8 mouse cellular contexts compared by ENCODE assay signal in the genomic region with DNA sequence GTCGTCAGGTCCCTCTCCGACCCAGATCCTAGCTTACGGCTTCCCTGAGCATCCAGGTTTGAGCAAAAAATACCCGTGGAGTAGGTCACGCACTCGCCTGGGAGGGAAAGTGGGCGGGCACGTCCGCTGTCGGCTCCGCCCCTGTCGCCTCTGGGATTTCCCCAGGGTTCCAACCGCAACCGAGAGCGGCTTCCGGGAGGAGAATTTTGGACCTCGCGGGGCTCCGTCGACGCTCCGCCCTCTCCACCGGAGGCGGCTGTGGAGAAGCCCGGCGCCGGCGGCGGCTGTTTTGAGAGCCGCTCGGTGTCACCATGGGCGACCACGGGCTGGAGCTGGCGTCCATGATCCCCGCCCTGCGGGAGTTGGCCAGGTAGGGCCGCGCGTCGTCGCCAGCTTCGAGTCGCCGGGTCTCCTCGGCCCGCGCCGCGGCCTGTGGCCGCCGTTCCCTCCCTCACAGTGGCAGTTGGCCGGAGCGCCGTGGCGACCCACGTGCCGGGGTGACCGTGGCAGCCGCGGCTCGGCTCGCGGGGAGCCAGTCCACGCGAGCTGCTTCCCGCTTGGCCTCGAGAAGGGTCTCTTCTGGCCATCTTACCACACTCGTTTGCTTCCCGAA. TPM values are rescaled to one million over a fixed set of nuclear protein-coding genes. Genes with fewer than 3 reads are reported as not detected.
A peak's percentile ranks its signal among the peaks of the same experiment; 100 is the strongest.
DNase-seq lines count a peak whose midpoint lies in the region; ATAC-seq and TF ChIP-seq lines count a peak whose summit lies in the region.

Atr (plus strand) TSS at position 184 of the 613 bp plus-strand sequence.

- WGBS in forebrain, postnatal 0 days: under 1% methylated on average over 69 of the region's 69 CpGs
- WGBS in lung, embryonic 15.5 days: under 1% methylated on average over 69 of the region's 69 CpGs

- H3K4me3 ChIP-seq in G1E (ENCODE audit: low read depth, low read length): peak within 1 kb of the TSS; percentile 97
- H3K4me3 ChIP-seq in forebrain, postnatal 0 days (ENCODE audit: low read depth, low read length): peak within 1 kb of the TSS; percentile 79
- H3K4me3 ChIP-seq in lung, embryonic 15.5 days: peak within 1 kb of the TSS; percentile 85

- H3K4me2 ChIP-seq in forebrain, postnatal 0 days (ENCODE audit: low read depth): peak within 1 kb of the TSS; percentile 75
- H3K4me2 ChIP-seq in lung, embryonic 15.5 days: peak within 1 kb of the TSS; percentile 69

- peaks cover 13% of the 10 kb centered on the region for H3K4me1 ChIP-seq in G1E (ENCODE audit: insufficient read depth, low read depth, low read length)
- peaks cover 6% of the 10 kb centered on the region; the same call in 1 of the 2 replicates for H3K4me1 ChIP-seq in forebrain, postnatal 0 days (ENCODE audit: insufficient read depth)
- 0 out of 2 replicates have a peak, but pooled peaks cover 5% of the 10 kb centered on the region for H3K4me1 ChIP-seq in lung, embryonic 15.5 days

- peak within 1 kb of the TSS; percentile 71 for H3K9ac ChIP-seq in forebrain, postnatal 0 days
- peak within 1 kb of the TSS; percentile 72 for H3K9ac ChIP-seq in lung, embryonic 15.5 days

- ATAC-seq in G1E (ENCODE audit: extremely low read depth, insufficient number of reproducible peaks, low FRiP score, poor library complexity, severe bottlenecking): peak; percentile 83
- ATAC-seq in forebrain, postnatal 0 days: peak; percentile 94
- ATAC-seq in lung, embryonic 15.5 days (ENCODE audit: borderline replicate concordance, extremely low read depth, low FRiP score, low TSS enrichment): peak; percentile 92

- H3K27me3 ChIP-seq in G1E (ENCODE audit: insufficient read depth, low read length): no peaks in the 10 kb centered on the region
- H3K27me3 ChIP-seq in forebrain, postnatal 0 days (ENCODE audit: insufficient read depth, low read length): no peaks in the 10 kb centered on the region
- no peaks in the 10 kb centered on the region for H3K27me3 ChIP-seq in lung, embryonic 15.5 days

- peaks cover 10% of the 10 kb centered on the region for H3K36me3 ChIP-seq in G1E (replicated peaks)
- no peaks in the 10 kb centered on the region for H3K36me3 ChIP-seq in forebrain, postnatal 0 days (ENCODE audit: insufficient read depth)
- H3K36me3 ChIP-seq in lung, embryonic 15.5 days: no peaks in the 10 kb centered on the region

- DNase-seq in G1E (ENCODE audit: low spot score): peak; percentile 91
- DNase-seq in cerebellum, adult 18-20 months: peak; percentile 94 to 95
- peak; percentile 95 for DNase-seq in forebrain, postnatal 0 days
- DNase-seq in heart, postnatal 4 days: peak; percentile 96
- DNase-seq in layer of hippocampus, adult 8-10 months (ENCODE audit: low spot score in 2 of 2): peak; percentile 89
- peak; percentile 88 for DNase-seq in ovary, adult 18-20 months (ENCODE audit: low spot score)
- peak; percentile 96 for DNase-seq in thymus, postnatal 0 days (ENCODE audit: low spot score)

- H3K9me3 ChIP-seq in G1E (replicated peaks): no peaks in the 10 kb centered on the region
- no peaks in the 10 kb centered on the region for H3K9me3 ChIP-seq in forebrain, postnatal 0 days (ENCODE audit: low read length)
- no peaks in the 10 kb centered on the region for H3K9me3 ChIP-seq in lung, embryonic 15.5 days

- no peak for TF ChIP-seq CTCF in G1E (IDR thresholded peaks at IDR 0.05; ENCODE audit: low read depth, low read length)
- no peak for TF ChIP-seq CTCF in forebrain, postnatal 0 days (IDR thresholded peaks at IDR 0.05; ENCODE audit: low read depth)

- peak within 1 kb of the TSS; percentile 54; the same call in 1 of the 2 replicates for H3K27ac ChIP-seq in forebrain, postnatal 0 days (ENCODE audit: low read depth, low read length)
- peak within 1 kb of the TSS; percentile 42 for H3K27ac ChIP-seq in lung, embryonic 15.5 days

RNA-seq across cellular contexts. Expression of gene Atr, which starts in this region (rescaled TPM):
- total RNA-seq in G1E (2014; fragmentation: Nextera tagmentation): 99.0 and 116 TPM in 2 replicates
- total RNA-seq in G1E (2017): 69.8 and 80.1 TPM in 2 replicates
- polyA plus RNA-seq in G1E (2012): 5.1 and 6.9 TPM in 2 replicates
- 21.5 and 25.9 TPM in 2 replicates for total RNA-seq in forebrain, postnatal 0 days (2014; rRNA removed)
- 2.6 and 4.9 TPM in 2 replicates for polyA plus RNA-seq in forebrain, postnatal 0 days (2015; fragmentation: Nextera tagmentation; extraction: Ambion mirVana)
- total RNA-seq in heart, postnatal 4 days (2021): 10 to 100 TPM; 15.4 to 16.9 TPM
- 10 to 100 TPM; 13.0 to 14.8 (median 14.0) TPM for total RNA-seq in layer of hippocampus, adult 8-10 months (2022)
- 13.0 and 13.7 TPM in 2 replicates for polyA plus RNA-seq in lung, embryonic 15.5 days (2015; fragmentation: Nextera tagmentation; extraction: Ambion mirVana)
- 8.6 and 11.6 TPM in 2 replicates for polyA plus RNA-seq in thymus, postnatal 0 days (2015; fragmentation: Nextera tagmentation; extraction: Ambion mirVana)

Comparison
In these comparisons a context has a peak if more than half of its experiments do, and no peak if none do; other contexts are left out.
1. Peak in every context shown above with its lines: DNase-seq, ATAC-seq, H3K4me3 ChIP-seq and H3K27ac ChIP-seq.